Mouse (Mus musculus): ENCODE measurements around the gene St6galnac4.

Gene St6galnac4

GRCm38 (mm10) chr2:32620682-32621516, 34.0 kb downstream of the St6galnac4 start:
- in situ Hi-C loops (cut with MboI; ENCODE audit: low pct_unique_long_range_greater_than_20kb in 1 of 2, low sequenced_read_pairs in 2 of 2, unreplicated experiment in 1 of 2), result no loop called here

GRCm38 (mm10) chr2:32621517-32621859, 34.6 kb downstream of the St6galnac4 start, which contains the start of gene Ak1:
Ak1 (plus strand) TSS chr2:32621758.
- in situ Hi-C loops (cut with MboI; ENCODE audit: low pct_unique_long_range_greater_than_20kb in 1 of 2, low sequenced_read_pairs in 2 of 2, unreplicated experiment in 1 of 2), result no loop called here

- in situ Hi-C loops (cut with MboI; ENCODE audit: low pct_unique_long_range_greater_than_20kb in 1 of 2, low sequenced_read_pairs in 2 of 2, unreplicated experiment in 1 of 2), result no loop called here
Measured at GRCm38 (mm10) chr2:32624111-32624748, 37.3 kb downstream of the St6galnac4 start.

GRCm38 (mm10) chr2:32625212-32625872, 38.4 kb downstream of the St6galnac4 start:
- in situ Hi-C loops (cut with MboI; ENCODE audit: low pct_unique_long_range_greater_than_20kb in 1 of 2, low sequenced_read_pairs in 2 of 2, unreplicated experiment in 1 of 2), result no loop called here

GRCm38 (mm10) chr2:32625873-32626694, 39.2 kb downstream of the St6galnac4 start:
- in situ Hi-C loops (cut with MboI; ENCODE audit: low pct_unique_long_range_greater_than_20kb in 1 of 2, low sequenced_read_pairs in 2 of 2, unreplicated experiment in 1 of 2), result no loop called here

- in situ Hi-C loops (cut with MboI; ENCODE audit: low pct_unique_long_range_greater_than_20kb in 1 of 2, low sequenced_read_pairs in 2 of 2, unreplicated experiment in 1 of 2), result no loop called here
Measured at GRCm38 (mm10) chr2:32627266-32628043, 40.6 kb downstream of the St6galnac4 start.

GRCm38 (mm10) chr2:32628044-32628550, 41.2 kb downstream of the St6galnac4 start:
- in situ Hi-C loops (cut with MboI; ENCODE audit: low pct_unique_long_range_greater_than_20kb in 1 of 2, low sequenced_read_pairs in 2 of 2, unreplicated experiment in 1 of 2), result no loop called here

GRCm38 (mm10) chr2:32628729-32629128, 41.8 kb downstream of the St6galnac4 start:
- in situ Hi-C loops (cut with MboI; ENCODE audit: low pct_unique_long_range_greater_than_20kb in 1 of 2, low sequenced_read_pairs in 2 of 2, unreplicated experiment in 1 of 2), result no loop called here

GRCm38 (mm10) chr2:32629276-32629976, 42.5 kb downstream of the St6galnac4 start:
- in situ Hi-C loops (cut with MboI; ENCODE audit: low pct_unique_long_range_greater_than_20kb in 1 of 2, low sequenced_read_pairs in 2 of 2, unreplicated experiment in 1 of 2), result no loop called here

- in situ Hi-C loops (cut with MboI; ENCODE audit: low pct_unique_long_range_greater_than_20kb in 1 of 2, low sequenced_read_pairs in 2 of 2, unreplicated experiment in 1 of 2), result loop anchor here in 1 of 2 experiments (10.0 kb wide), 1 partner anchor 55 kb away; no protein-coding TSS in a partner anchor
Measured at GRCm38 (mm10) chr2:32630036-32630435, 43.1 kb downstream of the St6galnac4 start.

GRCm38 (mm10) chr2:32631046-32631445, 44.2 kb downstream of the St6galnac4 start:
- in situ Hi-C loops (cut with MboI; ENCODE audit: low pct_unique_long_range_greater_than_20kb in 1 of 2, low sequenced_read_pairs in 2 of 2, unreplicated experiment in 1 of 2), result loop anchor here in 1 of 2 experiments (10.0 kb wide), 1 partner anchor 54 kb away; no protein-coding TSS in a partner anchor

GRCm38 (mm10) chr2:32631737-32632394, 45.0 kb downstream of the St6galnac4 start:
- in situ Hi-C loops (cut with MboI; ENCODE audit: low pct_unique_long_range_greater_than_20kb in 1 of 2, low sequenced_read_pairs in 2 of 2, unreplicated experiment in 1 of 2), result loop anchor here in 1 of 2 experiments (10.0 kb wide), 1 partner anchor 53 kb away; no protein-coding TSS in a partner anchor

- in situ Hi-C loops (cut with MboI; ENCODE audit: low pct_unique_long_range_greater_than_20kb in 1 of 2, low sequenced_read_pairs in 2 of 2, unreplicated experiment in 1 of 2), result loop anchor here in 1 of 2 experiments (10.0 kb wide), 1 partner anchor 51 kb away; no protein-coding TSS in a partner anchor
Measured at GRCm38 (mm10) chr2:32633660-32634059, 46.8 kb downstream of the St6galnac4 start.

- in situ Hi-C loops (cut with MboI; ENCODE audit: low pct_unique_long_range_greater_than_20kb in 1 of 2, low sequenced_read_pairs in 2 of 2, unreplicated experiment in 1 of 2), result loop anchor here in 1 of 2 experiments (10.0 kb wide), 1 partner anchor 50 kb away; no protein-coding TSS in a partner anchor
Measured at GRCm38 (mm10) chr2:32634277-32635105, 47.6 kb downstream of the St6galnac4 start.

- in situ Hi-C loops (cut with MboI; ENCODE audit: low pct_unique_long_range_greater_than_20kb in 1 of 2, low sequenced_read_pairs in 2 of 2, unreplicated experiment in 1 of 2), result loop anchor here in 1 of 2 experiments (10.0 kb wide), 1 partner anchor 48 kb away; no protein-coding TSS in a partner anchor
Measured at GRCm38 (mm10) chr2:32636617-32637016, 49.7 kb downstream of the St6galnac4 start.

Measured in mouse embryonic stem cell (cell line).